Mouse (Mus musculus): Measurements from ENCODE around the gene Zzz3.

The Zzz3 gene

GRCm38 (mm10) chr3:152465338-152465737 is 70.1 kb downstream of the Zzz3 start:
- DNase-seq (ENCODE audit: low read depth, low spot score) = no peak

GRCm38 (mm10) chr3:152466849-152467248 is 71.6 kb downstream of the Zzz3 start:
- DNase-seq (ENCODE audit: low read depth, low spot score) = no peak

- no peak for DNase-seq (ENCODE audit: low read depth, low spot score)
Observed at GRCm38 (mm10) chr3:152467312-152467711, 72.0 kb downstream of the Zzz3 start.

GRCm38 (mm10) chr3:152468032-152468431 is 72.8 kb downstream of the Zzz3 start:
- DNase-seq (ENCODE audit: low read depth, low spot score) = no peak

- DNase-seq (ENCODE audit: low read depth, low spot score) = no peak
Observed at GRCm38 (mm10) chr3:152468569-152469041, 73.3 kb downstream of the Zzz3 start.

- no peak for DNase-seq (ENCODE audit: low read depth, low spot score)
Observed at GRCm38 (mm10) chr3:152469423-152470200, 74.3 kb downstream of the Zzz3 start.

- no peak for DNase-seq (ENCODE audit: low read depth, low spot score)
Observed at GRCm38 (mm10) chr3:152470347-152470746, 75.1 kb downstream of the Zzz3 start.

- no peak for DNase-seq (ENCODE audit: low read depth, low spot score)
Observed at GRCm38 (mm10) chr3:152472676-152473075, 77.4 kb downstream of the Zzz3 start.

GRCm38 (mm10) chr3:152474582-152475277 is 79.5 kb downstream of the Zzz3 start:
- DNase-seq (ENCODE audit: low read depth, low spot score) = peak; percentile 32

GRCm38 (mm10) chr3:152475278-152475669 is 80.0 kb downstream of the Zzz3 start:
- DNase-seq (ENCODE audit: low read depth, low spot score) = no peak

- DNase-seq (ENCODE audit: low read depth, low spot score) = no peak
Observed at GRCm38 (mm10) chr3:152475894-152476293, 80.6 kb downstream of the Zzz3 start.

- DNase-seq (ENCODE audit: low read depth, low spot score) = peak; percentile 33
Observed at GRCm38 (mm10) chr3:152477796-152478527, 82.7 kb downstream of the Zzz3 start.

- peak; percentile 54 for DNase-seq (ENCODE audit: low read depth, low spot score)
Observed at GRCm38 (mm10) chr3:152478599-152479435, 83.5 kb downstream of the Zzz3 start.

- no peak for DNase-seq (ENCODE audit: low read depth, low spot score)
Observed at GRCm38 (mm10) chr3:152480336-152480735, 85.1 kb downstream of the Zzz3 start.

- DNase-seq (ENCODE audit: low read depth, low spot score) = no peak
Observed at GRCm38 (mm10) chr3:152482182-152482581, 86.9 kb downstream of the Zzz3 start.

GRCm38 (mm10) chr3:152483800-152484199 is 88.5 kb downstream of the Zzz3 start:
- DNase-seq (ENCODE audit: low read depth, low spot score) = no peak

GRCm38 (mm10) chr3:152484206-152484605 is 88.9 kb downstream of the Zzz3 start:
- no peak for DNase-seq (ENCODE audit: low read depth, low spot score)

GRCm38 (mm10) chr3:152488964-152489363 is 93.7 kb downstream of the Zzz3 start:
- DNase-seq (ENCODE audit: low read depth, low spot score) = no peak

- no peak for DNase-seq (ENCODE audit: low read depth, low spot score)
Observed at GRCm38 (mm10) chr3:152490423-152490822, 95.2 kb downstream of the Zzz3 start.

- DNase-seq (ENCODE audit: low read depth, low spot score) = no peak
Observed at GRCm38 (mm10) chr3:152492241-152492640, 97.0 kb downstream of the Zzz3 start.

GRCm38 (mm10) chr3:152493813-152494212 is 98.5 kb downstream of the Zzz3 start:
- no peak for DNase-seq (ENCODE audit: low read depth, low spot score)
